8 mouse cellular contexts compared by ENCODE assay signal in genomic region chr6:86403728-86404099, GRCm38 (mm10). TPM values are rescaled to one million over a fixed set of nuclear protein-coding genes. Genes with fewer than 3 reads are reported as not detected.
DNase-seq lines count a peak whose midpoint lies in the region; ATAC-seq and TF ChIP-seq lines count a peak whose summit lies in the region.

No protein-coding gene starts in this region.

- no peaks in the 10 kb centered on the region for H3K27me3 ChIP-seq in heart, embryonic 10.5 days (ENCODE audit: insufficient read depth, poor library complexity, severe bottlenecking)
- no peaks in the 10 kb centered on the region for H3K27me3 ChIP-seq in kidney, embryonic 15.5 days
- no peaks in the 10 kb centered on the region for H3K27me3 ChIP-seq in midbrain, postnatal 0 days (ENCODE audit: insufficient read depth, low read length)
- H3K27me3 ChIP-seq in stomach, embryonic 16.5 days (ENCODE audit: control insufficient read depth, insufficient read depth, low read length): no peaks in the 10 kb centered on the region

- under 1% methylated on average over 15 of the region's 15 CpGs for WGBS in heart, embryonic 10.5 days
- under 1% methylated on average over 15 of the region's 15 CpGs for WGBS in kidney, embryonic 15.5 days
- WGBS in midbrain, postnatal 0 days: under 1% methylated on average over 15 of the region's 15 CpGs
- WGBS in stomach, embryonic 16.5 days: under 1% methylated on average over 15 of the region's 15 CpGs

- no peaks in the 10 kb centered on the region for H3K9me3 ChIP-seq in heart, embryonic 10.5 days
- no peaks in the 10 kb centered on the region for H3K9me3 ChIP-seq in kidney, embryonic 15.5 days (replicated peaks)
- H3K9me3 ChIP-seq in midbrain, postnatal 0 days (ENCODE audit: low read length): no peaks in the 10 kb centered on the region
- no peaks in the 10 kb centered on the region for H3K9me3 ChIP-seq in stomach, embryonic 16.5 days (replicated peaks; ENCODE audit: control insufficient read depth, low read length)

- ATAC-seq in kidney, embryonic 15.5 days (replicated peaks; ENCODE audit: low FRiP score): peak; percentile 68
- ATAC-seq in midbrain, postnatal 0 days (ENCODE audit: low FRiP score): peak; percentile 84
- peak; percentile 75; the same call in 1 of the 2 replicates for ATAC-seq in stomach, embryonic 16.5 days (ENCODE audit: insufficient read depth, low FRiP score)

- no peak; the same call in 1 of the 2 replicates for TF ChIP-seq CTCF in midbrain, postnatal 0 days (IDR thresholded peaks at IDR 0.05)

- peaks cover 13% of the 10 kb centered on the region for H3K36me3 ChIP-seq in heart, embryonic 10.5 days
- peaks cover 14% of the 10 kb centered on the region for H3K36me3 ChIP-seq in kidney, embryonic 15.5 days
- H3K36me3 ChIP-seq in midbrain, postnatal 0 days (ENCODE audit: insufficient read depth, low read length): no peaks in the 10 kb centered on the region
- no peaks in the 10 kb centered on the region for H3K36me3 ChIP-seq in stomach, embryonic 16.5 days (ENCODE audit: control insufficient read depth, insufficient read depth, low read length)

- peak; percentile 92 for DNase-seq in 416B (ENCODE audit: low read depth)
- peak; percentile 86 for DNase-seq in adrenal gland, adult 2 months
- peak; percentile 94 for DNase-seq in embryo, embryonic 9.5 days (ENCODE audit: extremely low spot score)
- DNase-seq in heart, embryonic 10.5 days (ENCODE audit: low spot score): peak; percentile 89
- DNase-seq in liver: peak; percentile 89
- peak; percentile 91 for DNase-seq in midbrain, postnatal 0 days (ENCODE audit: low spot score)

- H3K27ac ChIP-seq in heart, embryonic 10.5 days: peak overlapping the region; percentile 100
- H3K27ac ChIP-seq in kidney, embryonic 15.5 days: peak overlapping the region; percentile 100
- peak overlapping the region; percentile 100 for H3K27ac ChIP-seq in midbrain, postnatal 0 days (ENCODE audit: low read depth, low read length)
- peak overlapping the region; percentile 100 for H3K27ac ChIP-seq in stomach, embryonic 16.5 days (ENCODE audit: low read length)

- H3K4me1 ChIP-seq in heart, embryonic 10.5 days: peaks cover 7% of the 10 kb centered on the region; the same call in 1 of the 2 replicates
- H3K4me1 ChIP-seq in kidney, embryonic 15.5 days: peaks cover 21% of the 10 kb centered on the region
- H3K4me1 ChIP-seq in midbrain, postnatal 0 days (ENCODE audit: insufficient read depth, low read length): peaks cover 8% of the 10 kb centered on the region; the same call in 1 of the 2 replicates
- peaks cover 12% of the 10 kb centered on the region; the same call in 1 of the 2 replicates for H3K4me1 ChIP-seq in stomach, embryonic 16.5 days (ENCODE audit: control insufficient read depth, insufficient read depth, low read length)

- H3K4me3 ChIP-seq in heart, embryonic 10.5 days: peak overlapping the region; percentile 95
- peak overlapping the region; percentile 83 for H3K4me3 ChIP-seq in kidney, embryonic 15.5 days (replicated peaks)
- H3K4me3 ChIP-seq in midbrain, postnatal 0 days (ENCODE audit: low read depth, low read length): peak overlapping the region; percentile 85
- peak overlapping the region; percentile 87 for H3K4me3 ChIP-seq in stomach, embryonic 16.5 days (replicated peaks; ENCODE audit: low read length)

- H3K9ac ChIP-seq in kidney, embryonic 15.5 days: peak overlapping the region; percentile 96
- no peak overlapping the region for H3K9ac ChIP-seq in midbrain, postnatal 0 days (replicated peaks; ENCODE audit: low read length, poor library complexity, severe bottlenecking)
- H3K9ac ChIP-seq in stomach, embryonic 16.5 days (ENCODE audit: low read length): peak overlapping the region; percentile 98

- H3K4me2 ChIP-seq in kidney, embryonic 15.5 days: peak overlapping the region; percentile 62
- peak overlapping the region; percentile 52 for H3K4me2 ChIP-seq in midbrain, postnatal 0 days (ENCODE audit: low read depth, low read length, poor library complexity, severe bottlenecking)
- peak overlapping the region; percentile 69 for H3K4me2 ChIP-seq in stomach, embryonic 16.5 days (ENCODE audit: low read depth, low read length)

RNA-seq across cellular contexts. Expression of gene Tia1, which starts 0.3 kb away (rescaled TPM):
- 10 to 100 TPM; 42.7 to 44.0 TPM for total RNA-seq in adrenal gland, adult 2 months (2021)
- 12.7 and 14.2 TPM in 2 replicates for polyA plus RNA-seq in adrenal gland, adult 2 months (2012; rRNA removed)
- polyA plus RNA-seq in heart, embryonic 10.5 days (2016; fragmentation: Nextera tagmentation; extraction: Ambion mirVana): 144 and 177 TPM in 2 replicates
- polyA plus RNA-seq in kidney, embryonic 15.5 days (2015; fragmentation: Nextera tagmentation; extraction: Ambion mirVana): 218 and 219 TPM in 2 replicates
- 137 and 210 TPM in 2 replicates for total RNA-seq in midbrain, postnatal 0 days (2014; rRNA removed)
- 195 and 212 TPM in 2 replicates for polyA plus RNA-seq in midbrain, postnatal 0 days (2015; fragmentation: Nextera tagmentation; extraction: Ambion mirVana)
- polyA plus RNA-seq in stomach, embryonic 16.5 days (2015; fragmentation: Nextera tagmentation; extraction: Ambion mirVana): 135 and 151 TPM in 2 replicates

RNA-seq across cellular contexts. Expression of gene Pcyox1, which starts 6.8 kb away (rescaled TPM):
- total RNA-seq in adrenal gland, adult 2 months (2021): 100 to 1,000 TPM; 178 to 206 TPM
- 54.8 and 96.2 TPM in 2 replicates for polyA plus RNA-seq in adrenal gland, adult 2 months (2012; rRNA removed)
- polyA plus RNA-seq in heart, embryonic 10.5 days (2016; fragmentation: Nextera tagmentation; extraction: Ambion mirVana): 55.4 and 57.8 TPM in 2 replicates
- polyA plus RNA-seq in kidney, embryonic 15.5 days (2015; fragmentation: Nextera tagmentation; extraction: Ambion mirVana): 97.6 and 99.1 TPM in 2 replicates
- 95.4 and 97.8 TPM in 2 replicates for total RNA-seq in midbrain, postnatal 0 days (2014; rRNA removed)
- polyA plus RNA-seq in midbrain, postnatal 0 days (2015; fragmentation: Nextera tagmentation; extraction: Ambion mirVana): 102 and 108 TPM in 2 replicates
- polyA plus RNA-seq in stomach, embryonic 16.5 days (2015; fragmentation: Nextera tagmentation; extraction: Ambion mirVana): 119 and 131 TPM in 2 replicates

RNA-seq across cellular contexts. Expression of gene Gm44790, which starts 22.7 kb away (rescaled TPM):
- total RNA-seq in adrenal gland, adult 2 months (2021): 1 to 10 TPM in 1 of 2 experiments, not detected in 1; 3.2 TPM
- 6.4 and 8.7 TPM in 2 replicates for polyA plus RNA-seq in adrenal gland, adult 2 months (2012; rRNA removed)
- 1.1 TPM in 1 of 2 replicates, not detected in the other for polyA plus RNA-seq in heart, embryonic 10.5 days (2016; fragmentation: Nextera tagmentation; extraction: Ambion mirVana)
- polyA plus RNA-seq in kidney, embryonic 15.5 days (2015; fragmentation: Nextera tagmentation; extraction: Ambion mirVana): 0.43 and 0.51 TPM in 2 replicates
- total RNA-seq in midbrain, postnatal 0 days (2014; rRNA removed): 1.4 and 6.0 TPM in 2 replicates
- 1.4 and 1.8 TPM in 2 replicates for polyA plus RNA-seq in midbrain, postnatal 0 days (2015; fragmentation: Nextera tagmentation; extraction: Ambion mirVana)
- not detected in 2 replicates for polyA plus RNA-seq in stomach, embryonic 16.5 days (2015; fragmentation: Nextera tagmentation; extraction: Ambion mirVana)

RNA-seq across cellular contexts. Expression of gene Snrpg, which starts 32.6 kb away (rescaled TPM):
- 100 to 1,000 TPM; 197 to 420 TPM for total RNA-seq in adrenal gland, adult 2 months (2021)
- polyA plus RNA-seq in adrenal gland, adult 2 months (2012; rRNA removed): 38.8 and 52.2 TPM in 2 replicates
- 410 and 487 TPM in 2 replicates for polyA plus RNA-seq in heart, embryonic 10.5 days (2016; fragmentation: Nextera tagmentation; extraction: Ambion mirVana)
- 665 and 702 TPM in 2 replicates for polyA plus RNA-seq in kidney, embryonic 15.5 days (2015; fragmentation: Nextera tagmentation; extraction: Ambion mirVana)
- 60.1 and 93.3 TPM in 2 replicates for total RNA-seq in midbrain, postnatal 0 days (2014; rRNA removed)
- 243 and 244 TPM in 2 replicates for polyA plus RNA-seq in midbrain, postnatal 0 days (2015; fragmentation: Nextera tagmentation; extraction: Ambion mirVana)
- 427 and 445 TPM in 2 replicates for polyA plus RNA-seq in stomach, embryonic 16.5 days (2015; fragmentation: Nextera tagmentation; extraction: Ambion mirVana)

RNA-seq across cellular contexts. Expression of gene C87436, which starts 34.5 kb away (rescaled TPM):
- total RNA-seq in adrenal gland, adult 2 months (2021): 10 to 100 TPM; 18.4 to 22.3 TPM
- 7.3 and 8.7 TPM in 2 replicates for polyA plus RNA-seq in adrenal gland, adult 2 months (2012; rRNA removed)
- polyA plus RNA-seq in heart, embryonic 10.5 days (2016; fragmentation: Nextera tagmentation; extraction: Ambion mirVana): 16.6 and 18.0 TPM in 2 replicates
- polyA plus RNA-seq in kidney, embryonic 15.5 days (2015; fragmentation: Nextera tagmentation; extraction: Ambion mirVana): 24.4 and 25.5 TPM in 2 replicates
- 13.9 and 20.1 TPM in 2 replicates for total RNA-seq in midbrain, postnatal 0 days (2014; rRNA removed)
- 16.3 and 19.9 TPM in 2 replicates for polyA plus RNA-seq in midbrain, postnatal 0 days (2015; fragmentation: Nextera tagmentation; extraction: Ambion mirVana)
- polyA plus RNA-seq in stomach, embryonic 16.5 days (2015; fragmentation: Nextera tagmentation; extraction: Ambion mirVana): 23.0 and 23.4 TPM in 2 replicates

Comparison
In these comparisons a context has a peak if more than half of its experiments do, and no peak if none do; other contexts are left out.
1. Peak in every context shown above with its lines: DNase-seq, ATAC-seq, H3K4me3 ChIP-seq and H3K27ac ChIP-seq.